Mouse (Mus musculus): Measurements from ENCODE around the gene Chrna1. TPM values are rescaled to one million over a fixed set of nuclear protein-coding genes. Genes with fewer than 3 reads are reported as not detected.

Chrna1 gene
- polyA plus RNA-seq, 1 experiment, result 0.07 TPM

DNA sequence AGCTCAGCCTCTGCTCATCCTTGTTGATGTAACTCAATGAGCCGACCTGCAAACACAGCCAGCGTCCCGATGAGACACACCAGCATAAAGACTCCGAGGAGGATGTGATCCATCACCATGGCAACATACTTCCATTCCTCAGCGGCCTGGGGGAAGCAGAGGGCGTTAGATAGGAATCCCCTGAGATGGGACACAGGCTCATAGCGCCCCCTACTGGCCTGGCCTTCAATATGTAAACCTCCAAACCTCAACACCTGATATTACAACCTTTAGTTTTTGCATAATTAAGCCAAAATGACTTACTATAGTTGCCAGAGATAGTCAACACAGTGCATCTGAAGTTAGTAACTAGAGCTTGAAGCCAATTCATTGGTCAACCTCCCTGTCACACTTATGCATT lies 14.0 kb downstream of the Chrna1 start:
- no peak for TF ChIP-seq POLR2A (IDR thresholded peaks at IDR 0.05; ENCODE audit: control insufficient read depth, extremely low read depth, insufficient read depth, low read length, poor library complexity)
- peak; percentile 49; the same call in 1 of the 2 replicates for TF ChIP-seq CTCF (IDR thresholded peaks at IDR 0.05; ENCODE audit: borderline replicate concordance, control insufficient read depth, extremely low read depth, insufficient read depth, low read length, poor library complexity)
- H3K36me3 ChIP-seq (ENCODE audit: control insufficient read depth, insufficient read depth, low read length), result no peaks in the 10 kb centered on the region
- WGBS, result 37% methylated on average over 7 of the region's 7 CpGs
- peak; percentile 36 for DNase-seq
- no peak overlapping the region for H3K27ac ChIP-seq (ENCODE audit: control insufficient read depth, insufficient read depth, low read length)
- H3K4me1 ChIP-seq (replicated peaks; ENCODE audit: control insufficient read depth, insufficient read depth, low read length), result peaks cover 3% of the 10 kb centered on the region; the same call in 1 of the 2 replicates
- H3K27me3 ChIP-seq (ENCODE audit: control insufficient read depth, insufficient read depth, low read length), result no peaks in the 10 kb centered on the region
- H3K4me3 ChIP-seq (ENCODE audit: control insufficient read depth, insufficient read depth, low read length), result no peak overlapping the region

DNA sequence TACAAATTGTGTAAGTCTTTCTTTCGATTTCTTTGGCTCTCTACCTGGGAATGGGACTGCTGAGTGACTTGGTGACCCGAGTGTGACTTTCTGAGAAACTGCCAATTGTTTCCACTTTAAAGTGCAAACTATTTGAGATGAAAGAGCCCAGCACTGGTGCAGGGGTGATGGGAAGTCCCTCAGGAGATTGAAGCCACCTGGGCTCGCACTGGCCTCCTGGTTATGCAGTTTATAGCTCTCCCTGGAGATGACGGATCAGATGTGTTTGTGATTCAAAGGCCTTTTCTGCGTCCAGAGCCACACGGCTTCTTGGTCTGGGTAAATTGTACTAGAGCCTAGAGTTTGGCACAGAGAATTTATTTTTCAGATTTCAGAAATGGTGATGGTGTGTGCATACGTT lies 16.4 kb downstream of the Chrna1 start:
- no peaks in the 10 kb centered on the region for H3K27me3 ChIP-seq (ENCODE audit: control insufficient read depth, insufficient read depth, low read length)
- no peaks in the 10 kb centered on the region for H3K36me3 ChIP-seq (ENCODE audit: control insufficient read depth, insufficient read depth, low read length)
- H3K27ac ChIP-seq (ENCODE audit: control insufficient read depth, insufficient read depth, low read length), result no peak overlapping the region
- H3K4me1 ChIP-seq (replicated peaks; ENCODE audit: control insufficient read depth, insufficient read depth, low read length), result peaks cover 3% of the 10 kb centered on the region; the same call in 1 of the 2 replicates
- no peak overlapping the region for H3K4me3 ChIP-seq (ENCODE audit: control insufficient read depth, insufficient read depth, low read length)
- no peak for DNase-seq
- 80% methylated on average over 7 of the region's 7 CpGs for WGBS
- TF ChIP-seq CTCF (IDR thresholded peaks at IDR 0.05; ENCODE audit: borderline replicate concordance, control insufficient read depth, extremely low read depth, insufficient read depth, low read length, poor library complexity) (no peak), POLR2A (IDR thresholded peaks at IDR 0.05; ENCODE audit: control insufficient read depth, extremely low read depth, insufficient read depth, low read length, poor library complexity) (no peak)

DNA sequence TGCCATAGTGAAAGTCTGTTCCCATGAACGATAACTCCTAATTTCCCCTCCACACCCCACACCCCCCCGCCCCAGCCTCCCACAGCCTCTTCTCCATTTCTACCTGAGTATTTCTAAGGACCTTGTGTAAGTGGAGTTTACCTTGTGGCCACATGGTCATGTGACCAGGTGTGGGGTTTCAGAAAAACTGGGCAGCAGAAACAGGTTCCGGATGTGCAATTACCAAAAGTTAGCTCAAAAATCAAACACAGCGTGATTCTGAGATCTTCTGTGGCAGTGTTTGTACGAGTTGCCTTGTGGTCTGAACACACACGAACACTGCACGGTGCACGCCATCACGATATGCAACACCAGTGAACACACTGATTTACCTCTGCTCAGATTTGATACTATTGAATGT lies 17.5 kb downstream of the Chrna1 start:
- no peak for TF ChIP-seq CTCF (IDR thresholded peaks at IDR 0.05; ENCODE audit: borderline replicate concordance, control insufficient read depth, extremely low read depth, insufficient read depth, low read length, poor library complexity)
- no peak for TF ChIP-seq POLR2A (IDR thresholded peaks at IDR 0.05; ENCODE audit: control insufficient read depth, extremely low read depth, insufficient read depth, low read length, poor library complexity)
- DNase-seq, result no peak
- Histone ChIP-seq H3K4me1 (replicated peaks; ENCODE audit: control insufficient read depth, insufficient read depth, low read length) (peaks cover 3% of the 10 kb centered on the region; the same call in 1 of the 2 replicates), H3K27me3 (ENCODE audit: control insufficient read depth, insufficient read depth, low read length) (no peaks in the 10 kb centered on the region), H3K4me3 (ENCODE audit: control insufficient read depth, insufficient read depth, low read length) (no peak overlapping the region), H3K36me3 (ENCODE audit: control insufficient read depth, insufficient read depth, low read length) (no peaks in the 10 kb centered on the region), H3K27ac (ENCODE audit: control insufficient read depth, insufficient read depth, low read length) (no peak overlapping the region)
- 91% methylated on average over 9 of the region's 9 CpGs for WGBS

DNA sequence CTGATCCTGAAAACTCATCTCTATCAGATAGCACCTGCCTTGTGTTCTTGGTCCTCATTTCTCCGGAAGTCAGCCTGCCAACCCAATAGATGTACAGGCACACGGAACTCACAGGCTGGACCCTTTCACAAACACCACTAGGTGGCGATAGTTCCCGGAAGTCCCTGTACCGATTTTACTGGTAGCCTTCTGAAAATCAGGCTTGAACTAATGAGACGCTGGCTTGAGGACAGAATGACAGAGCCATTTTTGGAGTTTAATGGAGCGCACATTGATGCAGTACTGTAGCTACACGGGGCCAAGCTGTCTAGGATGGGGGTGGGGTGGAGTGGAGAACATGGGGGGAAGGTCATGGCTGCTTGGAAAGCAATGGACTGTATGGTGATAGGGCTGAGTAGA lies 18.5 kb downstream of the Chrna1 start:
- peaks cover 3% of the 10 kb centered on the region; the same call in 1 of the 2 replicates for H3K4me1 ChIP-seq (replicated peaks; ENCODE audit: control insufficient read depth, insufficient read depth, low read length)
- H3K36me3 ChIP-seq (ENCODE audit: control insufficient read depth, insufficient read depth, low read length), result no peaks in the 10 kb centered on the region
- 15% methylated on average over 8 of the region's 8 CpGs for WGBS
- no peaks in the 10 kb centered on the region for H3K27me3 ChIP-seq (ENCODE audit: control insufficient read depth, insufficient read depth, low read length)
- no peak overlapping the region for H3K27ac ChIP-seq (ENCODE audit: control insufficient read depth, insufficient read depth, low read length)
- H3K4me3 ChIP-seq (ENCODE audit: control insufficient read depth, insufficient read depth, low read length), result no peak overlapping the region
- DNase-seq, result peak; percentile 33
- TF ChIP-seq POLR2A (IDR thresholded peaks at IDR 0.05; ENCODE audit: control insufficient read depth, extremely low read depth, insufficient read depth, low read length, poor library complexity) (no peak), CTCF (IDR thresholded peaks at IDR 0.05; ENCODE audit: borderline replicate concordance, control insufficient read depth, extremely low read depth, insufficient read depth, low read length, poor library complexity) (no peak)

DNA sequence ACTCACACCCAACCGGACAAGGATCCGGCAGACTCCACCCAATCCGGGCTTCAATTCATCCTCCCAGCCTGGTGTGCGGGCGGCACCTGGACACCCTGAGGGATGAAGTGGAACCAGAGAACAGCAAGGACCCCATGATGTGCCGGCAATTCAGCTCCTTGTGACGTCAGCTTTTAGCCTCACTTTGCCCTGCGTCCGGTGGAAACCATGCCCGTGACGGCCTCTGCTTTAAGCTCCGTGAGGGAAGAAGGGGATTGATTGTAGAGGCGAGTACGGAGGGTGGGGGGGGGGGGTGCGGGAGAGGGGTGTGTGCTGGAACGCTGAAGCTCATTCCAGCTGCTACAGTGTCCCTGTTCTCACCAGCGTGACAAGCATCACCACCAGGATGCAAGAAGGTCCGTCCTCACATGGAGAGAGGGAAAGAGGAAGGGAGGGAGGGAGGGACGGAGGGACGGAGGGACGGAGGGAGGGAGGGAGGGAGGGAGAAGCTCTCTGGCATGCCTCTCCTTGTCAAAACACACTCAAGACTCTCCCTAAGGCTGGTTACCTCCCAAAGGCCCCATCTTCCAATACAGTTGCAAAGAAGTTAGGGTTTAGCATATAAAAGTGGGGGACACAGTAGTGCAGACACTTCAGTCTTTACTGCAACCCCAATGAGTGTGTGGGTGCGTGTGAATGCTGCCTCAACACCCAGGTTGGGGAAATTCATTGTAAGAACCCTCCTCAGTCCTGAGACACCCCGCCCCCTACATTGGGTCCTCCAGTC lies 19.1 kb downstream of the Chrna1 start:
- WGBS, result 68% methylated on average over 21 of the region's 23 CpGs
- H3K27ac ChIP-seq (ENCODE audit: control insufficient read depth, insufficient read depth, low read length), result no peak overlapping the region
- DNase-seq, result no peak
- TF ChIP-seq POLR2A (IDR thresholded peaks at IDR 0.05; ENCODE audit: control insufficient read depth, extremely low read depth, insufficient read depth, low read length, poor library complexity) (no peak), CTCF (IDR thresholded peaks at IDR 0.05; ENCODE audit: borderline replicate concordance, control insufficient read depth, extremely low read depth, insufficient read depth, low read length, poor library complexity) (no peak)
- no peak overlapping the region for H3K4me3 ChIP-seq (ENCODE audit: control insufficient read depth, insufficient read depth, low read length)
- H3K27me3 ChIP-seq (ENCODE audit: control insufficient read depth, insufficient read depth, low read length), result no peaks in the 10 kb centered on the region
- H3K36me3 ChIP-seq (ENCODE audit: control insufficient read depth, insufficient read depth, low read length), result no peaks in the 10 kb centered on the region
- H3K4me1 ChIP-seq (replicated peaks; ENCODE audit: control insufficient read depth, insufficient read depth, low read length), result peaks cover 3% of the 10 kb centered on the region; the same call in 1 of the 2 replicates

DNA sequence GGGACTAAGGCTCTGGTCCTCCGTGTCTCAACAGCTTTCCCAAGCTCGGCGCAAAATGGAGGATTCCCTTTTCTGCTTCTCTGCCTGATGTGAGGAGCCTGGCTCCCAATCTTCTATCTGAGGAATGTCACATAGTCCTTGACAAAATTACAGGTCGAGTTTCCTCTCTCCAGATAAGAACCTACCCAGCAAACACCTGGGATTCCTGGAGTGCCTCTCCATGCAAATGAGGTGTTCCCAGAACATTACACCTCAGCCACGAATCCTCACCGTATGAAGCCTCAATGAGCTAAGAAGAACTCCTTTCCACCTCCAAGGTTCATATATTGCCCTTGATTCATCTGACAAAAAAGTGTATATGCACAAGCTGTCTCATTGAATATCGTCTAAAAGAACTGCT lies 19.7 kb downstream of the Chrna1 start:
- 87% methylated on average over 7 of the region's 7 CpGs for WGBS
- Histone ChIP-seq H3K4me3 (ENCODE audit: control insufficient read depth, insufficient read depth, low read length) (no peak overlapping the region), H3K4me1 (replicated peaks; ENCODE audit: control insufficient read depth, insufficient read depth, low read length) (peaks cover 3% of the 10 kb centered on the region; the same call in 1 of the 2 replicates), H3K27ac (ENCODE audit: control insufficient read depth, insufficient read depth, low read length) (no peak overlapping the region), H3K27me3 (ENCODE audit: control insufficient read depth, insufficient read depth, low read length) (no peaks in the 10 kb centered on the region), H3K36me3 (ENCODE audit: control insufficient read depth, insufficient read depth, low read length) (no peaks in the 10 kb centered on the region)
- TF ChIP-seq POLR2A (IDR thresholded peaks at IDR 0.05; ENCODE audit: control insufficient read depth, extremely low read depth, insufficient read depth, low read length, poor library complexity) (no peak), CTCF (IDR thresholded peaks at IDR 0.05; ENCODE audit: borderline replicate concordance, control insufficient read depth, extremely low read depth, insufficient read depth, low read length, poor library complexity) (no peak)
- no peak for DNase-seq
